In genomic region chrX:99324546-99325170, GRCm38 (mm10) we compare ENCODE assay signal across 8 mouse cellular contexts.
DNase-seq lines count a peak whose midpoint lies in the region; ATAC-seq and TF ChIP-seq lines count a peak whose summit lies in the region.

No protein-coding gene starts in this region.

- TF ChIP-seq POLR2A in kidney, adult 2 months (IDR thresholded peaks at IDR 0.05; ENCODE audit: low read depth, low read length): no peak

- no peaks in the 10 kb centered on the region for H3K36me3 ChIP-seq in forebrain, embryonic 12.5 days (replicated peaks)
- H3K36me3 ChIP-seq in forebrain, postnatal 0 days (ENCODE audit: insufficient read depth): no peaks in the 10 kb centered on the region
- no peaks in the 10 kb centered on the region for H3K36me3 ChIP-seq in kidney, adult 2 months (ENCODE audit: control insufficient read depth, insufficient read depth, low read length)

- TF ChIP-seq CTCF in forebrain, postnatal 0 days (IDR thresholded peaks at IDR 0.05; ENCODE audit: low read depth): no peak
- no peak for TF ChIP-seq CTCF in kidney, adult 2 months (conservative IDR thresholded peaks at IDR 0.05; ENCODE audit: insufficient read depth, insufficient read length, low read depth, low read length)

- H3K4me3 ChIP-seq in forebrain, embryonic 12.5 days (replicated peaks): no peak overlapping the region
- no peak overlapping the region for H3K4me3 ChIP-seq in forebrain, postnatal 0 days (ENCODE audit: low read depth, low read length)
- H3K4me3 ChIP-seq in kidney, adult 2 months (ENCODE audit: insufficient read depth, low read depth, low read length): no peak overlapping the region

- H3K4me1 ChIP-seq in forebrain, embryonic 12.5 days: peaks cover 15% of the 10 kb centered on the region
- H3K4me1 ChIP-seq in forebrain, postnatal 0 days (ENCODE audit: insufficient read depth): no peaks in the 10 kb centered on the region
- H3K4me1 ChIP-seq in kidney, adult 2 months (ENCODE audit: control insufficient read depth, insufficient read depth, low read length): 0 out of 2 replicates have a peak, but pooled peaks cover 5% of the 10 kb centered on the region

- no peak for ATAC-seq in forebrain, embryonic 12.5 days (ENCODE audit: low FRiP score)
- no peak for ATAC-seq in forebrain, postnatal 0 days

- H3K9ac ChIP-seq in forebrain, embryonic 12.5 days: no peak overlapping the region
- H3K9ac ChIP-seq in forebrain, postnatal 0 days: no peak overlapping the region

- peaks cover 76% of the 10 kb centered on the region for H3K27me3 ChIP-seq in forebrain, embryonic 12.5 days
- H3K27me3 ChIP-seq in forebrain, postnatal 0 days (ENCODE audit: insufficient read depth, low read length): no peaks in the 10 kb centered on the region
- no peaks in the 10 kb centered on the region for H3K27me3 ChIP-seq in kidney, adult 2 months (replicated peaks; ENCODE audit: control insufficient read depth, insufficient read depth, low read length)

- no peak for DNase-seq in forebrain, postnatal 0 days
- DNase-seq in kidney, adult 2 months: peak; percentile 22
- DNase-seq in kidney, postnatal 25 days: no peak
- DNase-seq in Muller cell, postnatal 12 days (ENCODE audit: inconsistent ontology term): peak; percentile 72
- peak; percentile 68 for DNase-seq in fibroblast of lung, adult 2 months (ENCODE audit: low read depth)
- no peak for DNase-seq in B cell, adult 2 months
- DNase-seq in layer of hippocampus, postnatal 10 days (ENCODE audit: low spot score in 2 of 2): no peak

- H3K27ac ChIP-seq in forebrain, embryonic 12.5 days: peak overlapping the region; percentile 68; the same call in 1 of the 2 replicates
- H3K27ac ChIP-seq in forebrain, postnatal 0 days (ENCODE audit: low read depth, low read length): no peak overlapping the region
- peak overlapping the region; percentile 73 for H3K27ac ChIP-seq in kidney, adult 2 months (ENCODE audit: insufficient read depth, low read depth, low read length)

- no peak overlapping the region for H3K4me2 ChIP-seq in forebrain, embryonic 12.5 days
- no peak overlapping the region for H3K4me2 ChIP-seq in forebrain, postnatal 0 days (ENCODE audit: low read depth)

- H3K9me3 ChIP-seq in forebrain, embryonic 12.5 days: no peaks in the 10 kb centered on the region
- no peaks in the 10 kb centered on the region for H3K9me3 ChIP-seq in forebrain, postnatal 0 days (ENCODE audit: low read length)

- WGBS in forebrain, embryonic 12.5 days: 60% methylated on average over 6 of the region's 6 CpGs
- WGBS in forebrain, postnatal 0 days: 53% methylated on average over 6 of the region's 6 CpGs
- 58% methylated on average over 6 of the region's 6 CpGs for WGBS in kidney, adult 2 months

Comparison
In these comparisons a context has a peak if more than half of its experiments do, and no peak if none do; other contexts are left out.
1. DNase-seq: peak in kidney, adult 2 months (single experiment), Muller cell, postnatal 12 days (single experiment) and fibroblast of lung, adult 2 months (single experiment); none in forebrain, postnatal 0 days (single experiment), kidney, postnatal 25 days (0 of 2), B cell, adult 2 months (0 of 2) and layer of hippocampus, postnatal 10 days (0 of 2).